Mouse (Mus musculus) brain, embryonic 14.5 days (tissue): ENCODE measurements around the gene Fcer2a.
A peak's percentile ranks its signal among the peaks of the same experiment; 100 is the strongest.

ENCODE experiments used
- CTCF ChIP-seq: fragments of 200-500 bp; IDR thresholded peaks from 2 replicates; pipeline ENCODE4 v1.5.1; 2012; ENCODE audit warnings: inconsistent platforms, mild to moderate bottlenecking, moderate library complexity, borderline replicate concordance; ENCODE audit not compliant: insufficient read depth, insufficient read length; ENCODE audit errors: extremely low read depth
- POLR2A ChIP-seq: fragments of 200-500 bp; IDR thresholded peaks from 2 replicates; pipeline ENCODE4 v1.6.1; 2012; ENCODE audit warnings: mild to moderate bottlenecking, inconsistent platforms, borderline replicate concordance; ENCODE audit not compliant: poor library complexity, insufficient read depth, insufficient read length, severe bottlenecking; ENCODE audit errors: extremely low read depth

DNA sequence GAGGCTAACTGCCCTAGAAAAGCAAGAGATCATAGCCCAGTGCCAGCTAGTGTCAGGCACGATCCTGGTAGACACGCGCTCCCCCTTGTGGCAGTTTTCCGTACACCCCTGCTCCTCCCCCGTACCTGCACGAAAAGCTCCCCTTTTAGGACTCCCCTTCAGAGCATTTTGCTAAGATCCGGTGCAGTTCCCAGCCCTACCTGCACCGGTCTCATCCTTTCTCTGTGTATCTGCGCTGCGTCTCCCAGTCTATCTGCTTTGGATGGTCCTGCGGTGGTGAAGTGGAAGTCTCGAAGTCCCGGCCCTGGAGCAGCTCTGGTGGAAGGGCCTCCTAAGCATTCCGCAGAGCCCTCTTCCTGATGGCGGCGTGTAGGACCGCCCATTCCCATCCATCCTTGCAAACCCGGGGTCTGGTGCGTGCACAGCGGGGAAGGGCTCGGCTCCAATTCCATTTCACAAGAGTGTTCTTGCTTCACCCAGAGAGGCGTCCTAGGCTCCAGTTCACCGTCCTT, 21.9 kb downstream of the Fcer2a start, which contains the start of gene Fcor:
- 0 out of 2 replicates have a peak, but pooled peaks have one; percentile 19 for TF ChIP-seq POLR2A
- peak; percentile 90 for TF ChIP-seq CTCF
